Mouse (Mus musculus): ENCODE measurements at regions not wholly inside any gene's neighbourhood (a gene's known extent, or its start where the extent isn't known, plus 50 kb on each side); places are given as distances from the start of the nearest gene placed in this dataset.

GRCm38 (mm10) chr2:170288787-170289186, 138.9 kb downstream of the Bcas1 start:
- TF ChIP-seq CTCF (IDR thresholded peaks at IDR 0.05; ENCODE audit: low read depth) (no peak), EP300 (optimal IDR thresholded peaks at IDR 0.05) (no peak)
